Mouse (Mus musculus) lung, embryonic 15.5 days (tissue): ENCODE measurements around the gene Tspan1. TPM values are rescaled to one million over a fixed set of nuclear protein-coding genes. Genes with fewer than 3 reads are reported as not detected.
A peak's percentile ranks its signal among the peaks of the same experiment; 100 is the strongest.

Experiments used
- ATAC-seq: fragments of 200-750 bp; cut with Nextera tagmentation; 2 replicates; pipeline ENCODE4 v1.8.0; 2017; ENCODE audit warnings: moderate number of reproducible peaks, borderline replicate concordance; ENCODE audit not compliant: low FRiP score, low TSS enrichment; ENCODE audit errors: extremely low read depth
- H3K27ac ChIP-seq: fragments of 300-500 bp; sonication (generic); 2 replicates; pipeline ENCODE4 v1.5.1; 2015; ENCODE audit warnings: moderate library complexity, mild to moderate bottlenecking, inconsistent platforms
- H3K27me3 ChIP-seq: fragments of 300-500 bp; sonication (generic); 2 replicates; pipeline ENCODE4 v1.6.1; 2015; ENCODE audit warnings: inconsistent platforms
- H3K36me3 ChIP-seq: fragments of 300-500 bp; sonication (generic); 2 replicates; pipeline ENCODE4 v1.6.1; 2015; ENCODE audit warnings: inconsistent platforms
- H3K4me1 ChIP-seq: fragments of 300-500 bp; sonication (generic); 2 replicates; pipeline ENCODE4 v1.6.1; 2015; ENCODE audit warnings: inconsistent platforms
- H3K4me2 ChIP-seq: fragments of 300-500 bp; sonication (generic); 2 replicates; pipeline ENCODE4 v1.6.1; 2015; ENCODE audit warnings: inconsistent platforms, mild to moderate bottlenecking, moderate library complexity
- H3K4me3 ChIP-seq: fragments of 300-500 bp; sonication (generic); 2 replicates; pipeline ENCODE4 v1.5.1; 2015; ENCODE audit warnings: mild to moderate bottlenecking, inconsistent platforms
- H3K9ac ChIP-seq: fragments of 300-500 bp; sonication (generic); 2 replicates; pipeline ENCODE4 v1.6.1; 2015; ENCODE audit warnings: inconsistent platforms
- H3K9me3 ChIP-seq: fragments of 300-500 bp; sonication (generic); 2 replicates; pipeline ENCODE4 v1.6.1; 2016; ENCODE audit warnings: inconsistent platforms
- WGBS: fragments of 180-500 bp; shearing (Covaris S2); methylation state at CpG from one replicate; pipeline ENCODE4 v1.1.7; 2015; 5-methylcytosine and 5-hydroxymethylcytosine counted together
- polyA plus RNA-seq: library from polyadenylated mRNA; unstranded; fragments of >200 nt; fragmentation: Nextera tagmentation; extraction: Ambion mirVana; gene quantifications from 2 replicates; pipeline ENCODE4 v1.2.1, GENCODE M21; 2015

Tspan1 gene
- polyA plus RNA-seq, 1 experiment from 2014 or later = 10.6 TPM

GRCm38 (mm10) chr4:116164759-116165554, 2.4 kb downstream of the Tspan1 start:
- 59% methylated on average over 2 of the region's 2 CpGs for WGBS
- peaks cover 35% of the 10 kb centered on the region for H3K4me1 ChIP-seq
- no peak for ATAC-seq
- no peak overlapping the region for H3K4me2 ChIP-seq
- no peak overlapping the region for H3K9ac ChIP-seq
- H3K36me3 ChIP-seq = no peaks in the 10 kb centered on the region
- peak overlapping the region; percentile 79 for H3K27ac ChIP-seq
- H3K4me3 ChIP-seq = no peak overlapping the region
- no peaks in the 10 kb centered on the region for H3K9me3 ChIP-seq
- H3K27me3 ChIP-seq = no peaks in the 10 kb centered on the region

GRCm38 (mm10) chr4:116162142-116162541, 5.3 kb downstream of the Tspan1 start:
- H3K9ac ChIP-seq = no peak overlapping the region
- no peaks in the 10 kb centered on the region for H3K27me3 ChIP-seq
- no peak overlapping the region for H3K4me2 ChIP-seq
- WGBS = 65% methylated on average over 4 of the region's 4 CpGs
- H3K36me3 ChIP-seq = peaks cover 25% of the 10 kb centered on the region
- H3K4me3 ChIP-seq = no peak overlapping the region
- H3K27ac ChIP-seq = peak overlapping the region; percentile 57
- H3K9me3 ChIP-seq = no peaks in the 10 kb centered on the region
- peaks cover 33% of the 10 kb centered on the region for H3K4me1 ChIP-seq
- no peak for ATAC-seq

GRCm38 (mm10) chr4:116160769-116161168, 6.6 kb downstream of the Tspan1 start:
- Histone ChIP-seq H3K4me1 (peaks cover 22% of the 10 kb centered on the region), H3K4me3 (no peak overlapping the region), H3K4me2 (no peak overlapping the region), H3K27ac (no peak overlapping the region), H3K9ac (no peak overlapping the region), H3K36me3 (peaks cover 39% of the 10 kb centered on the region), H3K27me3 (no peaks in the 10 kb centered on the region), H3K9me3 (no peaks in the 10 kb centered on the region)
- no peak for ATAC-seq
- 68% methylated on average over 3 of the region's 3 CpGs for WGBS

GRCm38 (mm10) chr4:116159912-116160311, 7.5 kb downstream of the Tspan1 start:
- H3K9ac ChIP-seq = no peak overlapping the region
- H3K27ac ChIP-seq = no peak overlapping the region
- 65% methylated on average over 3 of the region's 3 CpGs for WGBS
- H3K27me3 ChIP-seq = no peaks in the 10 kb centered on the region
- no peak overlapping the region for H3K4me3 ChIP-seq
- peaks cover 13% of the 10 kb centered on the region for H3K4me1 ChIP-seq
- H3K4me2 ChIP-seq = no peak overlapping the region
- ATAC-seq = no peak
- peaks cover 47% of the 10 kb centered on the region for H3K36me3 ChIP-seq
- H3K9me3 ChIP-seq = no peaks in the 10 kb centered on the region

GRCm38 (mm10) chr4:116157882-116158281, 9.5 kb downstream of the Tspan1 start:
- Histone ChIP-seq H3K27ac (no peak overlapping the region), H3K9me3 (no peaks in the 10 kb centered on the region), H3K4me1 (peaks cover 10% of the 10 kb centered on the region; the same call in 1 of the 2 replicates), H3K36me3 (peaks cover 66% of the 10 kb centered on the region), H3K9ac (no peak overlapping the region), H3K4me2 (no peak overlapping the region), H3K27me3 (no peaks in the 10 kb centered on the region), H3K4me3 (no peak overlapping the region)
- ATAC-seq = no peak
- WGBS = 83% methylated on average over 2 of the region's 2 CpGs

- ATAC-seq = no peak
- H3K27ac ChIP-seq = no peak overlapping the region
- H3K4me1 ChIP-seq = peaks cover 13% of the 10 kb centered on the region
- H3K36me3 ChIP-seq = peaks cover 58% of the 10 kb centered on the region
- WGBS = 91% methylated on average over 15 of the region's 15 CpGs
- H3K4me3 ChIP-seq = no peak overlapping the region
- H3K4me2 ChIP-seq = no peak overlapping the region
- no peaks in the 10 kb centered on the region for H3K9me3 ChIP-seq
- H3K9ac ChIP-seq = no peak overlapping the region
- no peaks in the 10 kb centered on the region for H3K27me3 ChIP-seq
Measured at GRCm38 (mm10) chr4:116152702-116153101, 14.7 kb downstream of the Tspan1 start.

- H3K4me1 ChIP-seq = peaks cover 13% of the 10 kb centered on the region
- 68% methylated on average over 6 of the region's 6 CpGs for WGBS
- no peak for ATAC-seq
Measured at GRCm38 (mm10) chr4:116151238-116151637, 16.2 kb downstream of the Tspan1 start, which contains the start of gene Lurap1. Gene Lurap1 (minus strand): TSS chr4:116151338.

GRCm38 (mm10) chr4:116150862-116151221, 16.6 kb downstream of the Tspan1 start:
- H3K4me3 ChIP-seq = peak overlapping the region; percentile 76
- no peak for ATAC-seq
- WGBS = 12% methylated on average over 4 of the region's 4 CpGs
- H3K36me3 ChIP-seq = peaks cover 39% of the 10 kb centered on the region
- peaks cover 13% of the 10 kb centered on the region for H3K4me1 ChIP-seq
- peak overlapping the region; percentile 90 for H3K27ac ChIP-seq
- peak overlapping the region; percentile 67 for H3K4me2 ChIP-seq
- peak overlapping the region; percentile 94 for H3K9ac ChIP-seq
- no peaks in the 10 kb centered on the region for H3K27me3 ChIP-seq
- H3K9me3 ChIP-seq = no peaks in the 10 kb centered on the region

More at GRCm38 (mm10) chr4:116151238-116151637, 16.2 kb downstream of the Tspan1 start, which contains the start of gene Lurap1:
- no peaks in the 10 kb centered on the region for H3K9me3 ChIP-seq
- H3K36me3 ChIP-seq = peaks cover 43% of the 10 kb centered on the region
- peak within 1 kb of the TSS; percentile 94 for H3K9ac ChIP-seq
- no peaks in the 10 kb centered on the region for H3K27me3 ChIP-seq
- H3K4me2 ChIP-seq = peak within 1 kb of the TSS; percentile 67
- H3K27ac ChIP-seq = peak within 1 kb of the TSS; percentile 90
- H3K4me3 ChIP-seq = peak within 1 kb of the TSS; percentile 76

- peak overlapping the region; percentile 76 for H3K4me3 ChIP-seq
- peak; percentile 92 for ATAC-seq
- peaks cover 34% of the 10 kb centered on the region for H3K36me3 ChIP-seq
- no peaks in the 10 kb centered on the region for H3K27me3 ChIP-seq
- peak overlapping the region; percentile 90 for H3K27ac ChIP-seq
- peak overlapping the region; percentile 94 for H3K9ac ChIP-seq
- H3K4me1 ChIP-seq = peaks cover 13% of the 10 kb centered on the region
- peak overlapping the region; percentile 67 for H3K4me2 ChIP-seq
- under 1% methylated on average over 69 of the region's 73 CpGs for WGBS
- no peaks in the 10 kb centered on the region for H3K9me3 ChIP-seq
Measured at GRCm38 (mm10) chr4:116150156-116150861, 17.1 kb downstream of the Tspan1 start.

GRCm38 (mm10) chr4:116149812-116150155, 17.6 kb downstream of the Tspan1 start:
- Histone ChIP-seq H3K4me3 (peak overlapping the region; percentile 76), H3K27me3 (no peaks in the 10 kb centered on the region), H3K36me3 (peaks cover 29% of the 10 kb centered on the region), H3K4me2 (peak overlapping the region; percentile 67), H3K9ac (peak overlapping the region; percentile 94), H3K4me1 (peaks cover 14% of the 10 kb centered on the region), H3K27ac (peak overlapping the region; percentile 90), H3K9me3 (no peaks in the 10 kb centered on the region)
- no peak for ATAC-seq
- WGBS = 23% methylated on average over 6 of the region's 6 CpGs

- 1% methylated on average over 47 of the region's 47 CpGs for WGBS
- peaks cover 15% of the 10 kb centered on the region for H3K4me1 ChIP-seq
- peak overlapping the region; percentile 56 for H3K9ac ChIP-seq
- H3K4me2 ChIP-seq = peak overlapping the region; percentile 94
- H3K27me3 ChIP-seq = no peaks in the 10 kb centered on the region
- peak; percentile 85 for ATAC-seq
- no peaks in the 10 kb centered on the region for H3K36me3 ChIP-seq
- H3K27ac ChIP-seq = no peak overlapping the region
- H3K4me3 ChIP-seq = peak overlapping the region; percentile 63
- no peaks in the 10 kb centered on the region for H3K9me3 ChIP-seq
Measured at GRCm38 (mm10) chr4:116143891-116144717, 23.3 kb downstream of the Tspan1 start.
